Mouse (Mus musculus): ENCODE data around the gene Chek2. TPM values are rescaled to one million over a fixed set of nuclear protein-coding genes. Genes with fewer than 3 reads are reported as not detected.
"Not testable (repeated sequence)": the region's sequence is repeated elsewhere in the genome, so short reads cannot be mapped to it uniquely, and the experiment has no call there.

The Chek2 gene
- total and polyA plus RNA-seq, 3 experiments, result 2.5 to 100 (median 70.4) TPM

DNA sequence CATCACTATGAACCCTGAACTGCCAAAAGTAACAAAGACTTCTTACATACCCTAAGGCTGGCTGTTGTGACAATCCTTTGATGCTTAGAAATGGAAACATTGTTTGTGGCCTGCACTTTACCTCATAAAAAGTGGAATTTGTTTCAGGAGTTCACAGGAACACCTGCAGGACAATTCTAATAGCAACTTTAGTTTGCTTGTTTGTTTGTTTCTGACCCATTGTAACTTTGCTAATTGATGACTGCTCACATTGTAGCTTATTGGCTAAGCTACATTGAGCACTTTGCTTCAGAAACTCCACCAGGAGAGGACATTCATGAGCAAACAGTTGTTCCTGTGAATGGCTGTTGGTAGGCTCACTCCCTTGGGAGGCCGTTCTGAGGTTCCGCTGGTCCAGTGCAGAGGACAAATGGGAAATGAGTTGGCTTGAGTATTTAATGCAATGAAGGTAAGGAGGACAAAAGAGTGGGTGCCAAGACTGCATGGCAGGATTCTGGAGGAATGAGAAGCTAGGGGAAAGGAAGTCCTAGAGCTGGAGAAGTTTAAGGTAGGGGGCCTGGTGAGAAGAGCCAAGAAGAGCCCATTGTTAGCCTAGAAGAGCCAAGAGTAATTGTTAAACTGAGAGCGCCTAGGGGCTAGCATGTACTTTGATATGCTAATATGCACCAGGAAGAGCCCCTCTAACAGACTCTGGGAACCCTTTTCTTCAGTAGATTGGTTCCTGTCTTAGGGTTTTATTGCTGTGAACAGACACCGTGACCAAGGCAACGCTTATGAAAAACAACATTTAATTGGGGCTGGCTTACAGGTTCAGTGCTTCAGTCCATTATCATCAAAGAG, 38.1 kb downstream of the Chek2 start:
- peaks cover 14% of the 10 kb centered on the region for H3K4me1 ChIP-seq (ENCODE audit: insufficient read depth, low read depth, low read length)
- TF ChIP-seq CTCF (IDR thresholded peaks at IDR 0.05; ENCODE audit: low read depth, low read length) (no peak), TAL1 (conservative IDR thresholded peaks at IDR 0.05; ENCODE audit: low read depth, low read length) (no peak), POLR2AphosphoS5 (IDR thresholded peaks at IDR 0.05; ENCODE audit: insufficient replicate concordance, low read depth, low read length) (no peak), GATA2 (IDR thresholded peaks at IDR 0.05; ENCODE audit: borderline replicate concordance, low read depth, low read length) (no peak), GATA1 (IDR thresholded peaks at IDR 0.05; ENCODE audit: borderline replicate concordance, low read length) (no peak)
- no peaks in the 10 kb centered on the region for H3K9me3 ChIP-seq (replicated peaks)
- DNase-seq (ENCODE audit: low spot score), result no peak
- no peak for ATAC-seq (ENCODE audit: extremely low read depth, insufficient number of reproducible peaks, low FRiP score, poor library complexity, severe bottlenecking)
- no peaks in the 10 kb centered on the region for H3K27me3 ChIP-seq (ENCODE audit: insufficient read depth, low read length)
- no peak overlapping the region for H3K4me3 ChIP-seq (ENCODE audit: low read depth, low read length)
- H3K36me3 ChIP-seq (replicated peaks), result peaks cover 36% of the 10 kb centered on the region

DNA sequence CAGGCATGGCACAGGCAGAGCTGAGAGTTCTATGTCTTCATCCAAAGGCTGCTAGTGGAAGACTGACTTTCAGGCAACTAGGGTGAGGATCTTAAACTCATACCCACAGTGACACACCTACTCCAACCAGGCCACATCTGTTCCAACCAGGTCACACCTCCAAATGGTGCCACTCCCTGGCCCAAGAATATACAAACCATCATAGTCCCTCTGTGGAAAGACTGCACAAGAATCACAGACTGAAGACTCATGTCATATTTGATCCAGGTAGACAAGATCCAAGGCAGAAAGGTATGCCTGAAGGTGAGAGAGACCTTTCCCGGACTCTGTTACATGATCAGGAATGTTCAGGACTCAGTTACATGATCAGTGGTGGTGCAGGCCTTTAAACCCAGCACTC, 38.7 kb downstream of the Chek2 start:
- not testable (repeated sequence) for ATAC-seq (ENCODE audit: extremely low read depth, insufficient number of reproducible peaks, low FRiP score, poor library complexity, severe bottlenecking); H3K9me3 ChIP-seq (replicated peaks); H3K27me3 ChIP-seq (ENCODE audit: insufficient read depth, low read length); H3K4me3 ChIP-seq (ENCODE audit: low read depth, low read length); DNase-seq (ENCODE audit: low spot score)
- H3K36me3 ChIP-seq (replicated peaks), result peaks cover 30% of the 10 kb centered on the region
- peaks cover 14% of the 10 kb centered on the region for H3K4me1 ChIP-seq (ENCODE audit: insufficient read depth, low read depth, low read length)

DNA sequence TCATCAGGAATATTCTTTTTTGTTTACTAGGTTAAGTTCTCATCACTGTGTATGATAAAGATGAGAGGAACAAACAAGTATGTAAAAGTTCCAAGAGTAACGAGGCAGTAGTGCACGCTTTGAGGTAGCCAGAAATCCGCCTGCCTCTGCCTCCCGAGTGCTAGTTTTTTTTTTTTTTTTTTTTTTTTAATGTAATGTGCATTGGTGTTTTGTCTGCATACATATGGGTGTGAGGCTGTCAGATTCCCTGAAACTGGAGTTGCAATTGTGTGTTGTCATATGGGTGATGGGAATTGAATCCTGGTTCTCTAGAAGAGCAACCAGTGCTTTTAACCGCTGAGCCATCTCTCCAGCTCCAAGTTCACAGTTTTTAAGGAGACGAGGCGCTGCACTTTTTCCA, 39.3 kb downstream of the Chek2 start:
- Histone ChIP-seq H3K27me3 (ENCODE audit: insufficient read depth, low read length) (no peaks in the 10 kb centered on the region), H3K4me3 (ENCODE audit: low read depth, low read length) (peak overlapping the region; percentile 79), H3K4me1 (ENCODE audit: insufficient read depth, low read depth, low read length) (peaks cover 14% of the 10 kb centered on the region), H3K9me3 (replicated peaks) (no peaks in the 10 kb centered on the region), H3K36me3 (replicated peaks) (peaks cover 25% of the 10 kb centered on the region)
- DNase-seq (ENCODE audit: low spot score) (no peak), ATAC-seq (ENCODE audit: extremely low read depth, insufficient number of reproducible peaks, low FRiP score, poor library complexity, severe bottlenecking) (no peak)
- TF ChIP-seq CTCF (IDR thresholded peaks at IDR 0.05; ENCODE audit: low read depth, low read length) (no peak), TAL1 (conservative IDR thresholded peaks at IDR 0.05; ENCODE audit: low read depth, low read length) (no peak), POLR2AphosphoS5 (IDR thresholded peaks at IDR 0.05; ENCODE audit: insufficient replicate concordance, low read depth, low read length) (no peak), GATA1 (IDR thresholded peaks at IDR 0.05; ENCODE audit: borderline replicate concordance, low read length) (no peak), GATA2 (IDR thresholded peaks at IDR 0.05; ENCODE audit: borderline replicate concordance, low read depth, low read length) (no peak)

DNA sequence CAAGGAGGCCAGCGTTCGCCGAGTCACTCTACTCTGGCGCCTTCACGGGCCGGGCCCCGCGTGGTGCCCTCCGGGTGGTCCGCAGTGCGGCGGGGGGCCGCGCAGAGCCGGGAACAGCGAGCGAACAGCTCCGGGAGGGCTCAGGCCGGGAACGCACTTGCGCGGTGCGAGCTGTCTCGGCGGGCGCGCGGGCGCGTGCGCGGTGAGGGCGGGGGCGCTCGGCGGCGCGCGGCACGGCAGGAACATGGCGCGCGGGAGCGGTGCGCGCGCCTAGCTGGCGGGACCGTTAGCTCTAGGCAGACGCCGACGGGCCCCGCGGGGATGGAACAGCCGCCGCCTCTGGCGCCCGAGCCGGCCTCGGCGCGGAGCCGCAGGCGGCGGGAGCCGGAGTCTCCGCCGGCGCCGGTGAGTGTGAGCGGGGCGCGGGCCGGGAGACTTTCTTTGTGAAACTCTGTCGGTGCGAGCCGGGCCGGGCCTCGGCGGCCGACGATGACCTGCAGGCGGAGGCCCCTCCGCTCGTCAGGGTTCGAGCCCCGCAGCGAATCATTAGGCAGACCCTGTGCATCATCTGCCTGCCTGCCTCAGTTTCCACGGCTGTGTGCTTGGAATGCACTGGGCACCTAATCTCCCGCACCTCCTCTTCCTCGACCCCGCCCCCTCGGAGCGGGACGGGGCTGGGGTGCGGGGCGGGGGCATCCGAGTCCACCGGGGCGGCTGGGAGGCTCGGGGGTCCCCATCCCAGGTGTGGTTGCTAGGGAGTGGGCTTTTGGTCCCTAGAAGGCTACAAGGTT, 40.0 kb downstream of the Chek2 start, which contains the start of gene Ttc28:
Ttc28 (plus strand) TSS at position 220 of the 791 bp plus-strand sequence.
- H3K27me3 ChIP-seq (ENCODE audit: insufficient read depth, low read length), result no peaks in the 10 kb centered on the region

DNA sequence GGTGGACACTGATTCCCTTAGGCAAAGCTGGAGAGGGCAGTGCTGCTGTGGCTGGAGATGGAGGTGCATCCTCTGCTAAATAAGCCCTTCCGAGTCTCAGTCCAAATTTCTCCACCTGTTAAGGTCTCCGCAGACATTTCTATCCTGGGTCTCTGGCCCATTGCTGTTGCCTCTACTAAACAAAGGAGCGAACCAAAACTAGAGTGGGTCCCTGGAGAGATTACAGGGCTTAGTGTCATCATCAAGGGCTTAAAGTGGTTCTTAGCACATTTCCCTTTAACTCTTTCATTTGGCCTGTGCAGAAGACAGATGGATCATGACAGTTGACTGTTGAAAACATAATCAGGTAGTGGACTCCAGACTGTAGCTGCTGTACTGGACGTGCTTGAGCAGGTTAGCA, 48.8 kb downstream of the Chek2 start:
- no peak for TF ChIP-seq CTCF (IDR thresholded peaks at IDR 0.05; ENCODE audit: low read depth, low read length)
- TF ChIP-seq POLR2AphosphoS5 (IDR thresholded peaks at IDR 0.05; ENCODE audit: insufficient replicate concordance, low read depth, low read length), result no peak
- TF ChIP-seq GATA1 (IDR thresholded peaks at IDR 0.05; ENCODE audit: borderline replicate concordance, low read length), result no peak
- no peak for TF ChIP-seq TAL1 (conservative IDR thresholded peaks at IDR 0.05; ENCODE audit: low read depth, low read length)
- TF ChIP-seq GATA2 (IDR thresholded peaks at IDR 0.05; ENCODE audit: borderline replicate concordance, low read depth, low read length), result no peak

More for the DNA sequence above, 40.0 kb downstream of the Chek2 start, which contains the start of gene Ttc28:
- H3K4me3 ChIP-seq (ENCODE audit: low read depth, low read length), result peak within 1 kb of the TSS; percentile 79
- no peak for TF ChIP-seq TAL1 (conservative IDR thresholded peaks at IDR 0.05; ENCODE audit: low read depth, low read length)
- no peak for TF ChIP-seq GATA1 (IDR thresholded peaks at IDR 0.05; ENCODE audit: borderline replicate concordance, low read length)
- TF ChIP-seq CTCF (IDR thresholded peaks at IDR 0.05; ENCODE audit: low read depth, low read length), result no peak
- H3K36me3 ChIP-seq (replicated peaks), result peaks cover 21% of the 10 kb centered on the region
- no peaks in the 10 kb centered on the region for H3K9me3 ChIP-seq (replicated peaks)
- H3K4me1 ChIP-seq (ENCODE audit: insufficient read depth, low read depth, low read length), result peaks cover 14% of the 10 kb centered on the region
- ATAC-seq (ENCODE audit: extremely low read depth, insufficient number of reproducible peaks, low FRiP score, poor library complexity, severe bottlenecking) (no peak), DNase-seq (ENCODE audit: low spot score) (peak; percentile 88)

DNA sequence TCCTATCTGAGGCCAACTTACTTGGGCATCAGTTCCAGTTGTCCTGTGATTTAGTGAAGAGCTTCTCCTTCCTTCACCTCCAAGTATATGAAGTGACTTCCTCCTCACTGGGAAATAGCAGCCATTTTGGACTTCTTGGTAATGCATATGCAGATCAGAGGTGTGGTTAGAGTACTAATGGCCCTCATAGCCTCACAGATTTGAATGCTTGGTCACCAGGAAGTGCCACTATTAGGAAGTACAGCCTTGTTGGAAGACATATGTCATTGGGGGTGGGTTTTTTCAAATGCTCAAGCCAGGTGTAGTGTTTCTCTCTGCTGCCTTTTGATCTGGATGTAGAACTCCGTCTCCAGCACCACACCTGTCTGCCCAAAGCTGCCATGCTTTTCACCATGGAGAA, 50.2 kb downstream of the Chek2 start:
- ATAC-seq (ENCODE audit: extremely low read depth, insufficient number of reproducible peaks, low FRiP score, poor library complexity, severe bottlenecking), result no peak
- no peak for TF ChIP-seq POLR2AphosphoS5 (IDR thresholded peaks at IDR 0.05; ENCODE audit: insufficient replicate concordance, low read depth, low read length)
- TF ChIP-seq CTCF (IDR thresholded peaks at IDR 0.05; ENCODE audit: low read depth, low read length), result no peak
- no peak for TF ChIP-seq GATA1 (IDR thresholded peaks at IDR 0.05; ENCODE audit: borderline replicate concordance, low read length)
- no peak for TF ChIP-seq GATA2 (IDR thresholded peaks at IDR 0.05; ENCODE audit: borderline replicate concordance, low read depth, low read length)
- TF ChIP-seq TAL1 (conservative IDR thresholded peaks at IDR 0.05; ENCODE audit: low read depth, low read length), result no peak
- no peak overlapping the region for H3K4me3 ChIP-seq (ENCODE audit: low read depth, low read length)
- H3K36me3 ChIP-seq (replicated peaks), result no peaks in the 10 kb centered on the region
- no peaks in the 10 kb centered on the region for H3K9me3 ChIP-seq (replicated peaks)
- H3K27me3 ChIP-seq (ENCODE audit: insufficient read depth, low read length), result 0 out of 2 replicates have a peak, but pooled peaks cover 3% of the 10 kb centered on the region
- no peak for DNase-seq (ENCODE audit: low spot score)
- H3K4me1 ChIP-seq (ENCODE audit: insufficient read depth, low read depth, low read length), result no peaks in the 10 kb centered on the region

More for the DNA sequence above, 48.8 kb downstream of the Chek2 start:
- Histone ChIP-seq H3K36me3 (replicated peaks) (no peaks in the 10 kb centered on the region), H3K4me3 (ENCODE audit: low read depth, low read length) (no peak overlapping the region), H3K27me3 (ENCODE audit: insufficient read depth, low read length) (0 out of 2 replicates have a peak, but pooled peaks cover 3% of the 10 kb centered on the region), H3K9me3 (replicated peaks) (no peaks in the 10 kb centered on the region), H3K4me1 (ENCODE audit: insufficient read depth, low read depth, low read length) (no peaks in the 10 kb centered on the region)
- no peak for DNase-seq (ENCODE audit: low spot score)
- no peak for ATAC-seq (ENCODE audit: extremely low read depth, insufficient number of reproducible peaks, low FRiP score, poor library complexity, severe bottlenecking)
